7 mouse cellular contexts compared by ENCODE assay signal in the genomic region with DNA sequence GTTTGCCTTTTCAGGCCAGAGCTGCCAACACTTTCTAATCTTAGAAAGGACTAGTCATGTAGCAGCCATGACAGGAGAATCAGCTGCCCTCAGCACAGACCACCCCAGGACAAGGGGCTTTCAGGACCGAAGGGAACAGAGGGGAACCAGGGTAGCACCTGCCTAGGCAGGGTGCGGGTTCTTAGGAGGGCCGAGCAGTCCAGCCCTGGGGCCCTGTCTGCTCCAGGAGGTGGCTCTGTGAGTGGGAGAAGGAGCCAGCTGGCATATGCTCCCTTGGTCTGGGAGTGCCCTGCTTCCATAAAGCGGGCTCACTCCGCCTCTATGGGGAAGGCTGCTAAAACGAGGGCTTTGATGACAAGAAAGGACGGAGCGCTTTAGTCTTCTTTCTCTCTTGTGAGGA. TPM values are rescaled to one million over a fixed set of nuclear protein-coding genes. Genes with fewer than 3 reads are reported as not detected.
A peak's percentile ranks its signal among the peaks of the same experiment; 100 is the strongest.
DNase-seq lines count a peak whose midpoint lies in the region; ATAC-seq lines count a peak whose summit lies in the region.

No protein-coding gene starts in this region.

- ATAC-seq in lung, embryonic 16.5 days (ENCODE audit: low read depth) = no peak
- ATAC-seq in forebrain, embryonic 16.5 days = 0 out of 2 replicates have a peak, but pooled peaks have one; percentile 38
- peak; percentile 49; the same call in 1 of the 2 replicates for ATAC-seq in midbrain, embryonic 13.5 days
- ATAC-seq in monocyte, adult 5-6 weeks (replicated peaks; ENCODE audit: insufficient number of reproducible peaks, low FRiP score, low TSS enrichment, poor library complexity, severe bottlenecking) = no peak

- H3K4me2 ChIP-seq in lung, embryonic 16.5 days (ENCODE audit: low read depth, low read length) = no peak overlapping the region
- no peak overlapping the region for H3K4me2 ChIP-seq in forebrain, embryonic 16.5 days (ENCODE audit: low read length)
- H3K4me2 ChIP-seq in midbrain, embryonic 13.5 days (replicated peaks) = no peak overlapping the region

- 50% methylated on average over 8 of the region's 8 CpGs for WGBS in lung, embryonic 16.5 days
- WGBS in forebrain, embryonic 16.5 days = 47% methylated on average over 8 of the region's 8 CpGs
- WGBS in midbrain, embryonic 13.5 days = 62% methylated on average over 8 of the region's 8 CpGs

- 0 out of 2 replicates have a peak overlapping the region, but pooled peaks have one; percentile 5 for H3K9ac ChIP-seq in lung, embryonic 16.5 days (ENCODE audit: low read length)
- no peak overlapping the region for H3K9ac ChIP-seq in forebrain, embryonic 16.5 days (replicated peaks; ENCODE audit: low read depth, low read length)
- H3K9ac ChIP-seq in midbrain, embryonic 13.5 days (replicated peaks) = no peak overlapping the region; the same call in 1 of the 2 replicates

- DNase-seq in lung, postnatal 4 days = no peak
- peak; percentile 85 for DNase-seq in cerebellum, adult 9-11 months
- DNase-seq in urinary bladder, adult 2 months (ENCODE audit: low spot score) = no peak

- peak overlapping the region; percentile 55 for H3K27ac ChIP-seq in lung, embryonic 16.5 days (ENCODE audit: low read length)
- peak overlapping the region; percentile 21; the same call in 1 of the 2 replicates for H3K27ac ChIP-seq in forebrain, embryonic 16.5 days (ENCODE audit: low read length)
- peak overlapping the region; percentile 44 for H3K27ac ChIP-seq in midbrain, embryonic 13.5 days

- no peaks in the 10 kb centered on the region for H3K9me3 ChIP-seq in lung, embryonic 16.5 days (ENCODE audit: control insufficient read depth, low read length)
- H3K9me3 ChIP-seq in forebrain, embryonic 16.5 days (ENCODE audit: control insufficient read depth, low read length) = no peaks in the 10 kb centered on the region
- no peaks in the 10 kb centered on the region for H3K9me3 ChIP-seq in midbrain, embryonic 13.5 days

- peaks cover 33% of the 10 kb centered on the region for H3K4me1 ChIP-seq in lung, embryonic 16.5 days (replicated peaks; ENCODE audit: control insufficient read depth, insufficient read depth, low read length)
- peaks cover 5% of the 10 kb centered on the region for H3K4me1 ChIP-seq in forebrain, embryonic 16.5 days (replicated peaks; ENCODE audit: control insufficient read depth, insufficient read depth, low read length)
- H3K4me1 ChIP-seq in midbrain, embryonic 13.5 days (replicated peaks) = peaks cover 23% of the 10 kb centered on the region

- no peaks in the 10 kb centered on the region for H3K36me3 ChIP-seq in lung, embryonic 16.5 days (ENCODE audit: control insufficient read depth, insufficient read depth, low read length)
- peaks cover 7% of the 10 kb centered on the region for H3K36me3 ChIP-seq in forebrain, embryonic 16.5 days (ENCODE audit: control insufficient read depth, insufficient read depth)
- H3K36me3 ChIP-seq in midbrain, embryonic 13.5 days = peaks cover 41% of the 10 kb centered on the region

- no peak overlapping the region for H3K4me3 ChIP-seq in lung, embryonic 16.5 days (ENCODE audit: low read length)
- no peak overlapping the region for H3K4me3 ChIP-seq in forebrain, embryonic 16.5 days (replicated peaks; ENCODE audit: low read length)
- H3K4me3 ChIP-seq in midbrain, embryonic 13.5 days (replicated peaks) = no peak overlapping the region

- no peaks in the 10 kb centered on the region for H3K27me3 ChIP-seq in lung, embryonic 16.5 days (ENCODE audit: control insufficient read depth, insufficient read depth, low read depth, low read length)
- no peaks in the 10 kb centered on the region for H3K27me3 ChIP-seq in forebrain, embryonic 16.5 days (replicated peaks; ENCODE audit: control insufficient read depth, insufficient read depth, low read length)
- no peaks in the 10 kb centered on the region for H3K27me3 ChIP-seq in midbrain, embryonic 13.5 days

RNA-seq across cellular contexts. Expression of gene Srebf1, which starts 10.9 kb away (rescaled TPM):
- polyA plus RNA-seq in lung, embryonic 16.5 days (2015; fragmentation: Nextera tagmentation; extraction: Ambion mirVana) = 65.9 and 74.3 TPM in 2 replicates
- 41.1 and 46.9 TPM in 2 replicates for polyA plus RNA-seq in forebrain, embryonic 16.5 days (2015; fragmentation: Nextera tagmentation; extraction: Ambion mirVana)
- polyA plus RNA-seq in midbrain, embryonic 13.5 days (2015; fragmentation: Nextera tagmentation; extraction: Ambion mirVana) = 38.5 and 46.0 TPM in 2 replicates
- 28.9 to 48.1 TPM (median 45.7 TPM) in 3 replicates for total RNA-seq in monocyte, adult 5-6 weeks (2017)
- 157 and 168 TPM in 2 replicates for polyA plus RNA-seq in urinary bladder, adult 2 months (2012; rRNA removed)

Comparison
In these comparisons a context has a peak if more than half of its experiments do, and no peak if none do; other contexts are left out.
1. ATAC-seq: peak in forebrain, embryonic 16.5 days (single experiment) and midbrain, embryonic 13.5 days (single experiment); none in lung, embryonic 16.5 days (single experiment) and monocyte, adult 5-6 weeks (single experiment).
2. Peak in every context shown above with its lines, with median percentiles within 50 percentile points of each other: H3K27ac ChIP-seq.